Mouse (Mus musculus): ENCODE measurements around the gene Nipbl. TPM values are rescaled to one million over a fixed set of nuclear protein-coding genes. Genes with fewer than 3 reads are reported as not detected.
"Not testable (repeated sequence)": the region's sequence is repeated elsewhere in the genome, so short reads cannot be mapped to it uniquely, and the experiment has no call there.

The Nipbl gene
- 23.6 and 28.1 TPM in 2 replicates for polyA plus RNA-seq (2012; rRNA removed)

GRCm38 (mm10) chr15:8443926-8444889 is at the start of gene Nipbl:
Gene Nipbl, minus strand, starts transcription at chr15:8444463.
- Histone ChIP-seq H3K36me3 (ENCODE audit: control insufficient read depth, insufficient read depth, low read length) (no peaks in the 10 kb centered on the region), H3K4me3 (ENCODE audit: control insufficient read depth, low read depth, low read length) (peak within 1 kb of the TSS; percentile 86), H3K27ac (ENCODE audit: control insufficient read depth, insufficient read depth, low read depth, low read length) (peak within 1 kb of the TSS; percentile 80), H3K4me1 (ENCODE audit: control insufficient read depth, insufficient read depth, low read length) (peaks cover 5% of the 10 kb centered on the region), H3K27me3 (ENCODE audit: control insufficient read depth, insufficient read depth, low read length) (no peaks in the 10 kb centered on the region)
- TF ChIP-seq POLR2A (IDR thresholded peaks at IDR 0.05; ENCODE audit: control insufficient read depth, low read depth, low read length) (peak; percentile 61), CTCF (IDR thresholded peaks at IDR 0.05; ENCODE audit: control insufficient read depth, insufficient read depth, insufficient replicate concordance, low read depth, low read length) (no peak)

GRCm38 (mm10) chr15:8485261-8485660 is 41.0 kb upstream of the Nipbl start:
- Histone ChIP-seq H3K4me3 (ENCODE audit: control insufficient read depth, low read depth, low read length) (no peak overlapping the region), H3K27me3 (ENCODE audit: control insufficient read depth, insufficient read depth, low read length) (no peaks in the 10 kb centered on the region), H3K4me1 (ENCODE audit: control insufficient read depth, insufficient read depth, low read length) (no peaks in the 10 kb centered on the region), H3K27ac (ENCODE audit: control insufficient read depth, insufficient read depth, low read depth, low read length) (no peak overlapping the region), H3K36me3 (ENCODE audit: control insufficient read depth, insufficient read depth, low read length) (no peaks in the 10 kb centered on the region)
- TF ChIP-seq CTCF (IDR thresholded peaks at IDR 0.05; ENCODE audit: control insufficient read depth, insufficient read depth, insufficient replicate concordance, low read depth, low read length) (no peak), POLR2A (IDR thresholded peaks at IDR 0.05; ENCODE audit: control insufficient read depth, low read depth, low read length) (no peak)

GRCm38 (mm10) chr15:8469006-8469575 is 24.8 kb upstream of the Nipbl start:
- no peaks in the 10 kb centered on the region for H3K4me1 ChIP-seq (ENCODE audit: control insufficient read depth, insufficient read depth, low read length)
- no peaks in the 10 kb centered on the region for H3K27me3 ChIP-seq (ENCODE audit: control insufficient read depth, insufficient read depth, low read length)
- H3K4me3 ChIP-seq (ENCODE audit: control insufficient read depth, low read depth, low read length) = no peak overlapping the region
- H3K27ac ChIP-seq (ENCODE audit: control insufficient read depth, insufficient read depth, low read depth, low read length) = no peak overlapping the region
- H3K36me3 ChIP-seq (ENCODE audit: control insufficient read depth, insufficient read depth, low read length) = no peaks in the 10 kb centered on the region
- TF ChIP-seq CTCF (IDR thresholded peaks at IDR 0.05; ENCODE audit: control insufficient read depth, insufficient read depth, insufficient replicate concordance, low read depth, low read length) (no peak), POLR2A (IDR thresholded peaks at IDR 0.05; ENCODE audit: control insufficient read depth, low read depth, low read length) (no peak)

GRCm38 (mm10) chr15:8463521-8463920 is 19.3 kb upstream of the Nipbl start:
- no peak for TF ChIP-seq CTCF (IDR thresholded peaks at IDR 0.05; ENCODE audit: control insufficient read depth, insufficient read depth, insufficient replicate concordance, low read depth, low read length)
- TF ChIP-seq POLR2A (IDR thresholded peaks at IDR 0.05; ENCODE audit: control insufficient read depth, low read depth, low read length) = no peak
- Histone ChIP-seq H3K36me3 (ENCODE audit: control insufficient read depth, insufficient read depth, low read length) (no peaks in the 10 kb centered on the region), H3K4me1 (ENCODE audit: control insufficient read depth, insufficient read depth, low read length) (no peaks in the 10 kb centered on the region), H3K27me3 (ENCODE audit: control insufficient read depth, insufficient read depth, low read length) (no peaks in the 10 kb centered on the region), H3K27ac (ENCODE audit: control insufficient read depth, insufficient read depth, low read depth, low read length) (no peak overlapping the region), H3K4me3 (ENCODE audit: control insufficient read depth, low read depth, low read length) (no peak overlapping the region)

GRCm38 (mm10) chr15:8462780-8463179 is 18.5 kb upstream of the Nipbl start:
- Histone ChIP-seq H3K4me1 (ENCODE audit: control insufficient read depth, insufficient read depth, low read length) (no peaks in the 10 kb centered on the region), H3K27me3 (ENCODE audit: control insufficient read depth, insufficient read depth, low read length) (no peaks in the 10 kb centered on the region), H3K4me3 (ENCODE audit: control insufficient read depth, low read depth, low read length) (peak overlapping the region; percentile 48), H3K36me3 (ENCODE audit: control insufficient read depth, insufficient read depth, low read length) (no peaks in the 10 kb centered on the region), H3K27ac (ENCODE audit: control insufficient read depth, insufficient read depth, low read depth, low read length) (no peak overlapping the region)
- TF ChIP-seq CTCF (IDR thresholded peaks at IDR 0.05; ENCODE audit: control insufficient read depth, insufficient read depth, insufficient replicate concordance, low read depth, low read length) (no peak), POLR2A (IDR thresholded peaks at IDR 0.05; ENCODE audit: control insufficient read depth, low read depth, low read length) (no peak)

GRCm38 (mm10) chr15:8460871-8461270 is 16.6 kb upstream of the Nipbl start:
- no peak overlapping the region for H3K27ac ChIP-seq (ENCODE audit: control insufficient read depth, insufficient read depth, low read depth, low read length)
- no peaks in the 10 kb centered on the region for H3K36me3 ChIP-seq (ENCODE audit: control insufficient read depth, insufficient read depth, low read length)
- no peak overlapping the region for H3K4me3 ChIP-seq (ENCODE audit: control insufficient read depth, low read depth, low read length)
- no peaks in the 10 kb centered on the region for H3K27me3 ChIP-seq (ENCODE audit: control insufficient read depth, insufficient read depth, low read length)
- TF ChIP-seq POLR2A (IDR thresholded peaks at IDR 0.05; ENCODE audit: control insufficient read depth, low read depth, low read length) = no peak
- no peak for TF ChIP-seq CTCF (IDR thresholded peaks at IDR 0.05; ENCODE audit: control insufficient read depth, insufficient read depth, insufficient replicate concordance, low read depth, low read length)
- H3K4me1 ChIP-seq (ENCODE audit: control insufficient read depth, insufficient read depth, low read length) = no peaks in the 10 kb centered on the region

- no peak overlapping the region for H3K27ac ChIP-seq (ENCODE audit: control insufficient read depth, insufficient read depth, low read depth, low read length)
Measured at GRCm38 (mm10) chr15:8459979-8460378, 15.7 kb upstream of the Nipbl start.

GRCm38 (mm10) chr15:8456223-8456622 is 12.0 kb upstream of the Nipbl start:
- H3K4me3 ChIP-seq (ENCODE audit: control insufficient read depth, low read depth, low read length); H3K27me3 ChIP-seq (ENCODE audit: control insufficient read depth, insufficient read depth, low read length); H3K36me3 ChIP-seq (ENCODE audit: control insufficient read depth, insufficient read depth, low read length); H3K4me1 ChIP-seq (ENCODE audit: control insufficient read depth, insufficient read depth, low read length); H3K27ac ChIP-seq (ENCODE audit: control insufficient read depth, insufficient read depth, low read depth, low read length): not testable (repeated sequence)

More at GRCm38 (mm10) chr15:8459979-8460378, 15.7 kb upstream of the Nipbl start:
- TF ChIP-seq CTCF (IDR thresholded peaks at IDR 0.05; ENCODE audit: control insufficient read depth, insufficient read depth, insufficient replicate concordance, low read depth, low read length) (no peak), POLR2A (IDR thresholded peaks at IDR 0.05; ENCODE audit: control insufficient read depth, low read depth, low read length) (no peak)
- no peak overlapping the region for H3K4me3 ChIP-seq (ENCODE audit: control insufficient read depth, low read depth, low read length)
- H3K4me1 ChIP-seq (ENCODE audit: control insufficient read depth, insufficient read depth, low read length) = no peaks in the 10 kb centered on the region
- H3K36me3 ChIP-seq (ENCODE audit: control insufficient read depth, insufficient read depth, low read length) = no peaks in the 10 kb centered on the region
- H3K27me3 ChIP-seq (ENCODE audit: control insufficient read depth, insufficient read depth, low read length) = no peaks in the 10 kb centered on the region

All from testis, adult 2 months (tissue).